Mouse (Mus musculus) liver, embryonic 11.5 days (tissue): Measurements from ENCODE around the gene Isx. TPM values are rescaled to one million over a fixed set of nuclear protein-coding genes. Genes with fewer than 3 reads are reported as not detected.

Experiments used
- ATAC-seq: fragments of 200-750 bp; cut with Nextera tagmentation; replicated peaks from 2 replicates; pipeline ENCODE4 v1.8.0; 2017; ENCODE audit warnings: moderate number of reproducible peaks, mild to moderate bottlenecking, moderate TSS enrichment, moderate library complexity; ENCODE audit not compliant: low FRiP score
- DNase-seq: peaks from one replicate; pipeline ENCODE4 v3.0.0-alpha.2; 2017; ENCODE audit warnings: low spot score
- H3K27ac ChIP-seq: fragments of 300-500 bp; sonication (generic); 2 replicates; pipeline ENCODE4 v1.5.1; 2014; ENCODE audit warnings: mild to moderate bottlenecking, low read depth, low read length, control low read depth
- H3K27me3 ChIP-seq: fragments of 300-500 bp; sonication (generic); replicated peaks from 2 replicates; pipeline ENCODE4 v1.6.1; 2014; ENCODE audit warnings: low read length, mixed read lengths; ENCODE audit not compliant: control insufficient read depth, insufficient read depth
- H3K36me3 ChIP-seq: fragments of 300-500 bp; sonication (generic); 2 replicates; pipeline ENCODE4 v1.6.1; 2014; ENCODE audit warnings: mild to moderate bottlenecking, low read length, moderate library complexity, mixed read lengths; ENCODE audit not compliant: control insufficient read depth, insufficient read depth
- H3K4me1 ChIP-seq: fragments of 300-500 bp; sonication (generic); replicated peaks from 2 replicates; pipeline ENCODE4 v1.6.1; 2014; ENCODE audit warnings: low read length, mixed read lengths; ENCODE audit not compliant: control insufficient read depth, insufficient read depth
- H3K4me2 ChIP-seq: fragments of 300-500 bp; sonication (generic); 2 replicates; pipeline ENCODE4 v1.6.1; 2014; ENCODE audit warnings: mild to moderate bottlenecking, control low read depth, moderate library complexity
- H3K4me3 ChIP-seq: fragments of 300-500 bp; sonication (generic); 2 replicates; pipeline ENCODE4 v1.5.1; 2014; ENCODE audit warnings: low read depth, low read length, control low read depth
- H3K9ac ChIP-seq: fragments of 300-500 bp; sonication (generic); 2 replicates; pipeline ENCODE4 v1.6.1; 2014; ENCODE audit warnings: low read depth, low read length, control low read depth
- H3K9me3 ChIP-seq: fragments of 300-500 bp; sonication (generic); 2 replicates; pipeline ENCODE4 v1.6.1; 2016; ENCODE audit warnings: low read length, inconsistent platforms, mixed read lengths; ENCODE audit not compliant: control insufficient read depth
- WGBS: fragments of 180-500 bp; shearing (Covaris S2); extraction: QIAGEN DNeasy Blood & Tissue Kit; methylation state at CpG from one replicate; pipeline ENCODE4 v1.1.7; 2014; 5-methylcytosine and 5-hydroxymethylcytosine counted together
- polyA plus RNA-seq: library from polyadenylated mRNA; unstranded; fragments of >200 nt; fragmentation: Nextera tagmentation; extraction: Ambion mirVana; gene quantifications from 2 replicates; pipeline ENCODE4 v1.2.1, GENCODE M21; 2014

Gene Isx
- polyA plus RNA-seq, 1 experiment from 2014 or later, result 0.18 TPM

DNA sequence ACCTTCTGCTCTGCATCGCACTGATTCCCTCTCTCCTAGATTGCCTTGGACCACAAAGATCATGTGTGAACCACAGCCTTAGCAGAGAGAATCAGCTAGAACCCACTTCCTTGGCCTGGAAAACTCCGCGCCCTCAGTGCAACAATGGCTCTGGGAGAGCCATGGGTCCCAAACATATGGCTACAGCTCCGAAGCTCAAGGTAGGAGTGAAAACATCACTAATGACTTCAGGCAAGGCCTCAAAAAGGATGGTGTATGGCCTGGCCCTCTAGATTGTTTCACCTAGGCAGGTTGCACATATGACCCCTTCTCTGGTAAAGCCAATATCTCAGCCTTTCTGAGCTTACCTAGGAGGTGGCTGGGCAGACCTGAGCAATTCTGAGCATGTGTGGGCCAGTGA is 18.2 kb upstream of the Isx start:
- Histone ChIP-seq H3K4me3 (no peak overlapping the region), H3K4me1 (no peaks in the 10 kb centered on the region), H3K27ac (no peak overlapping the region), H3K9me3 (no peaks in the 10 kb centered on the region), H3K36me3 (no peaks in the 10 kb centered on the region), H3K27me3 (no peaks in the 10 kb centered on the region), H3K9ac (no peak overlapping the region), H3K4me2 (no peak overlapping the region)
- ATAC-seq (no peak), DNase-seq (no peak)
- 90% methylated on average over 4 of the region's 4 CpGs for WGBS

DNA sequence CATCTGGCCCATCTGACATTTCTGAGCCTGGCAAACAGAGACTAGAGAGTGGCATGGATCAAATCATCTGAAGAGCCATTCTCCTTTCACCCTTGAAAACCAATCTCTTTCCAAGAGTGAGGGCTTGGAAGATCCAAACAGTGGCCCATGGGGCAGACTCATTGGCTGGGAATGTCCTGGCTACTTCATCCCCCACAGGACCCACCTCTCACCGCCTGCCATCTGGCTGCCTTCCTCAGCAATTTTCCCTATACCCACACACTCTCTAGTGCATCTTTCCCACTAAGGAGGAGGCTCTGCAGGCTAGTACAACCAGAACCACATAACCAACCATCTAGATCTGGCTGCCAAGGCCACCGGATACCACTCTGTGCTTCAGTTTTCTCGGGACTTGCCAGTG is 17.6 kb upstream of the Isx start:
- Histone ChIP-seq H3K27ac (no peak overlapping the region), H3K9ac (no peak overlapping the region), H3K36me3 (no peaks in the 10 kb centered on the region), H3K4me3 (no peak overlapping the region), H3K4me1 (no peaks in the 10 kb centered on the region), H3K9me3 (no peaks in the 10 kb centered on the region), H3K27me3 (no peaks in the 10 kb centered on the region), H3K4me2 (no peak overlapping the region)
- WGBS, result 81% methylated on average over 3 of the region's 3 CpGs
- no peak for ATAC-seq
- no peak for DNase-seq

DNA sequence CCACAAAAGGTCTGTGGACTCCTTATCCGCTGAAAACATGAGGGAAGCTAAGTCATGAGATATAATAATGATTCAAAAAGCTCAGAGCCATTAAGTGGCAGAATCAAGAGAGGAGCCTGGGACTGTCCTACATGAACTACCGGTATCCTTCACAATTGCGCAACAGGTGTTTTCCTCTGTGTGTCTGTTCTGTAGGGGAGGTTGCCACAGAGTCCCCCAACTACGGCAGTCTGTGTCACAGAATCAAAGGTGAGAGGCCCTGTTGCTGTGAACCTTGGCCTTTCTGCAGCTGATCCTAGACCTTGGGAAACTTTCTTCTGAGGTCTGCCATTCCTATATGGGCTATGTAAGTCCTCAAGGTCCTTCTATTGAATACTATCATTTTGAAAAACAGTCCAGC is 13.7 kb upstream of the Isx start:
- no peak overlapping the region for H3K4me2 ChIP-seq
- 78% methylated on average over 4 of the region's 4 CpGs for WGBS
- H3K27ac ChIP-seq, result no peak overlapping the region
- H3K4me1 ChIP-seq, result no peaks in the 10 kb centered on the region
- DNase-seq (no peak), ATAC-seq (no peak)
- H3K36me3 ChIP-seq, result no peaks in the 10 kb centered on the region
- H3K9ac ChIP-seq, result no peak overlapping the region
- H3K4me3 ChIP-seq, result no peak overlapping the region
- no peaks in the 10 kb centered on the region for H3K9me3 ChIP-seq
- no peaks in the 10 kb centered on the region for H3K27me3 ChIP-seq

DNA sequence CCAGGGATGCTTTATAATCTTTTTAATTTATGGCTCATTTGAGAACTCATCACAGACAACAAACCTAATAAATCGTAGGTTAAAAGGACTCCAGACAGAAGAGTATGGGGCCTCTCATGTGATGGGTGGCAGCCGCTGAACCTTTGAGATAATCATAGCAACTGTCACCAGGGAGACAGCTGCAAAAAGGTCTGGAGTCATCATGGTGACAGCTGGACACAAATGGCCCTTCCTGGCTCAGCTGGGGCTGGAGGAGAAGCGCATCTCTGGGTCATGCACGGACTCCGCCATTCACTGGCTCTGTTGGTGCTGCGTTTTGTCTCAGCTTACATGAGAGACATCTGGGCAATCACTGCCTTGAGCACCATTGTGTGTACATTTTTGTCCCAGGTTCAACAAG is 12.5 kb upstream of the Isx start:
- 82% methylated on average over 6 of the region's 6 CpGs for WGBS
- no peak overlapping the region for H3K4me3 ChIP-seq
- H3K9me3 ChIP-seq, result no peaks in the 10 kb centered on the region
- DNase-seq (no peak), ATAC-seq (no peak)
- H3K36me3 ChIP-seq, result no peaks in the 10 kb centered on the region
- H3K9ac ChIP-seq, result no peak overlapping the region
- no peaks in the 10 kb centered on the region for H3K4me1 ChIP-seq
- H3K27me3 ChIP-seq, result no peaks in the 10 kb centered on the region
- H3K4me2 ChIP-seq, result no peak overlapping the region
- H3K27ac ChIP-seq, result no peak overlapping the region

DNA sequence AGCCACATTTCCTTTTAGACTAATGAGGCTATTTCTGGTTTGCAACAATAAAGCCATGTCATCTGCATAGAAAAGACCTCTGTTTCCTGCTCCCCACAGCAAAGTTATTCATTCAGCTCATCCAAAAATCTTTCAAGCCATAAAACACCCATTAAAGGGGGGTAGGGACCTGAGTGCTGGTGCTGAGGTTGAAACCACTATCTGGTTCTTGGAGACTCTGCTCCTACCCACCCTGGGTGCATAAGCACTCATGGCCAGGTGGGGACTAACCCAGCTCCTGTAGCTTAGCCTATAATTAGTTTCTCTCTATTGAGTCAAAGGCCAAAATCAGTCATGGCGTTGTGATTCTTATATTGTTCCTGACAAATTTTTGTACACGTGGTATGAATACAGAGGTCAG is 10.4 kb upstream of the Isx start:
- 67% methylated on average over 2 of the region's 2 CpGs for WGBS
- Histone ChIP-seq H3K4me1 (no peaks in the 10 kb centered on the region), H3K36me3 (no peaks in the 10 kb centered on the region), H3K4me2 (no peak overlapping the region), H3K27me3 (no peaks in the 10 kb centered on the region), H3K9ac (no peak overlapping the region), H3K27ac (no peak overlapping the region), H3K4me3 (no peak overlapping the region), H3K9me3 (no peaks in the 10 kb centered on the region)
- ATAC-seq, result no peak
- no peak for DNase-seq

DNA sequence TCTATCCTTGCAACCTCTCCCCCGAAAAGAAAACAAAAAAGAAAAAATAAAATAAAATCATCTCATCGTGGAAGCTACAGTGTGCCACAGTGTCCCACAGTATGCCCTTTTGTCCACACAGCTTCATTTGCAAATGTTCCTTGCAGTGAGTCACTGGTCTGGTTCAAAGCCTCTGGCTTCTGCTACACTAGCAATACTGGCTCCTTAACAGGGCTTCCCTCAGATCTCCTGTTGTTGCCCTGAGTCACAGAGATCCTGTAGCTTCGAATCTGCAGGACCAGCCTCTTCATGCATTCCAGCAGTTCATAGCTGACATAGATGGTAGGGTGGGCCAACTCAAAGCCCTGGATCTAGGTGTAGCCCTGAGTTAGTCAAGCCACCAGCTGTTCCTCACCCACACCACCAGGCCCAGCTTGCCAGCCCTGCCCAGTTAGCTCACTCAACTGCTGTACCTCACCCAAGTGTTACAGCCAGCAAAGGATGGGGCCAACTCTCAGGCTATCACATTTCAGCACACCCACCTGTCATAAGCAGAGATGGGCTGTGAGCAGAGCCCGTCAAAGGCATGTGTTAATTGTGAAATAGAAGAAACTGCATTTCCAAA is 2.5 kb upstream of the Isx start:
- H3K27ac ChIP-seq, result no peak overlapping the region
- H3K9me3 ChIP-seq, result no peaks in the 10 kb centered on the region
- no peak overlapping the region for H3K4me2 ChIP-seq
- H3K4me1 ChIP-seq, result no peaks in the 10 kb centered on the region
- WGBS, result 75% methylated on average over 4 of the region's 4 CpGs
- ATAC-seq (no peak), DNase-seq (no peak)
- H3K9ac ChIP-seq, result no peak overlapping the region
- H3K4me3 ChIP-seq, result no peak overlapping the region
- no peaks in the 10 kb centered on the region for H3K36me3 ChIP-seq
- no peaks in the 10 kb centered on the region for H3K27me3 ChIP-seq

- ATAC-seq, result no peak
- Histone ChIP-seq H3K9ac (no peak overlapping the region), H3K4me2 (no peak overlapping the region), H3K27me3 (no peaks in the 10 kb centered on the region), H3K4me3 (no peak overlapping the region), H3K9me3 (no peaks in the 10 kb centered on the region), H3K36me3 (no peaks in the 10 kb centered on the region), H3K4me1 (no peaks in the 10 kb centered on the region), H3K27ac (no peak overlapping the region)
- WGBS, result 33% methylated on average over 4 of the region's 4 CpGs
- no peak for DNase-seq
These were observed 1.3 kb upstream of the Isx start for GRCm38 (mm10) chr8:74871686-74872085.

GRCm38 (mm10) chr8:74872151-74872823 is 686 bp upstream of the Isx start:
- no peaks in the 10 kb centered on the region for H3K27me3 ChIP-seq
- 68% methylated on average over 7 of the region's 7 CpGs for WGBS
- H3K27ac ChIP-seq, result no peak overlapping the region
- no peaks in the 10 kb centered on the region for H3K4me1 ChIP-seq
- H3K9me3 ChIP-seq, result no peaks in the 10 kb centered on the region
- no peak overlapping the region for H3K4me3 ChIP-seq
- ATAC-seq (no peak), DNase-seq (no peak)
- H3K36me3 ChIP-seq, result no peaks in the 10 kb centered on the region
- H3K9ac ChIP-seq, result no peak overlapping the region
- H3K4me2 ChIP-seq, result no peak overlapping the region

DNA sequence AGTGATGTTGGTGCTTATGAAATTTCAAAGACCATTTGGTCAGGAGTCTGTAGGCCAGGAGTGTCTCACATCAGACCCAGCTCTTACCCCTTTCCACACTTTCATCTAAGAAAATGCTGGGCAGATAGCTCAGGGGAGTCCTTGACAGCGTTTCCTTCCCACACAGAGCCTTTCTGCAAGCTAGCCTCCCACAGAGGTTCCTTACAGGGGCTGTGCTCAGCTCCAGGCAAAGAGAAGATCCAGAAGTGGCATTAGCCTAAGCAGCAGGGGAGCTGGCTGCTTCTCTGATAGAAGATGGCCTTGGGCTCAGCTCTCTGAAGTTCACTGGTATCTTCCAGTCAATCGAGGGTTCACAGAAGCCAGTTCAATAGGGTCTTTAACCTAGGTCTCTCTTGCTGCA is 1.6 kb downstream of the Isx start:
- Histone ChIP-seq H3K9ac (no peak overlapping the region), H3K4me3 (no peak overlapping the region), H3K4me1 (no peaks in the 10 kb centered on the region), H3K27ac (no peak overlapping the region), H3K36me3 (no peaks in the 10 kb centered on the region), H3K4me2 (no peak overlapping the region), H3K9me3 (no peaks in the 10 kb centered on the region), H3K27me3 (no peaks in the 10 kb centered on the region)
- ATAC-seq, result no peak
- no peak for DNase-seq
- WGBS, result 53% methylated on average over 2 of the region's 2 CpGs
